Mouse (Mus musculus) testis, adult 2 months (tissue): ENCODE data around the gene Morn3.

Experiments
- CTCF ChIP-seq: fragments of 200-500 bp; IDR thresholded peaks from 2 replicates; pipeline ENCODE4 v1.5.1; 2012; ENCODE audit warnings: low read depth, mild to moderate bottlenecking, inconsistent platforms, low read length, moderate library complexity; ENCODE audit not compliant: control insufficient read depth, insufficient read depth, insufficient replicate concordance
- POLR2A ChIP-seq: fragments of 200-500 bp; IDR thresholded peaks from 2 replicates; pipeline ENCODE4 v1.6.1; 2012; ENCODE audit warnings: low read depth, mild to moderate bottlenecking, inconsistent platforms, low read length, moderate library complexity; ENCODE audit not compliant: control insufficient read depth

GRCm38 (mm10) chr5:123051736-123052135, 4.9 kb upstream of the Morn3 start:
- TF ChIP-seq POLR2A (no peak), CTCF (peak; percentile 81; the same call in 1 of the 2 replicates)
